Mouse (Mus musculus): ENCODE results near the gene H2al2a. TPM values are rescaled to one million over a fixed set of nuclear protein-coding genes. Genes with fewer than 3 reads are reported as not detected.

Gene H2al2a
- polyA plus RNA-seq, 1 experiment, result 553 TPM

GRCm38 (mm10) chr2:18016639-18017038 is 19.9 kb upstream of the H2al2a start:
- TF ChIP-seq POLR2A (IDR thresholded peaks at IDR 0.05; ENCODE audit: control insufficient read depth, low read depth, low read length) (no peak), CTCF (IDR thresholded peaks at IDR 0.05; ENCODE audit: control insufficient read depth, insufficient read depth, insufficient replicate concordance, low read depth, low read length) (no peak)
- Histone ChIP-seq H3K36me3 (ENCODE audit: control insufficient read depth, insufficient read depth, low read length) (no peaks in the 10 kb centered on the region), H3K27ac (ENCODE audit: control insufficient read depth, insufficient read depth, low read depth, low read length) (no peak overlapping the region), H3K4me3 (ENCODE audit: control insufficient read depth, low read depth, low read length) (no peak overlapping the region), H3K27me3 (ENCODE audit: control insufficient read depth, insufficient read depth, low read length) (no peaks in the 10 kb centered on the region), H3K4me1 (ENCODE audit: control insufficient read depth, insufficient read depth, low read length) (no peaks in the 10 kb centered on the region)

GRCm38 (mm10) chr2:18015581-18015980 is 18.8 kb upstream of the H2al2a start:
- no peaks in the 10 kb centered on the region for H3K4me1 ChIP-seq (ENCODE audit: control insufficient read depth, insufficient read depth, low read length)
- H3K36me3 ChIP-seq (ENCODE audit: control insufficient read depth, insufficient read depth, low read length), result no peaks in the 10 kb centered on the region
- TF ChIP-seq CTCF (IDR thresholded peaks at IDR 0.05; ENCODE audit: control insufficient read depth, insufficient read depth, insufficient replicate concordance, low read depth, low read length), result no peak
- TF ChIP-seq POLR2A (IDR thresholded peaks at IDR 0.05; ENCODE audit: control insufficient read depth, low read depth, low read length), result no peak
- no peak overlapping the region for H3K4me3 ChIP-seq (ENCODE audit: control insufficient read depth, low read depth, low read length)
- no peaks in the 10 kb centered on the region for H3K27me3 ChIP-seq (ENCODE audit: control insufficient read depth, insufficient read depth, low read length)
- H3K27ac ChIP-seq (ENCODE audit: control insufficient read depth, insufficient read depth, low read depth, low read length), result no peak overlapping the region

- no peak for TF ChIP-seq CTCF (IDR thresholded peaks at IDR 0.05; ENCODE audit: control insufficient read depth, insufficient read depth, insufficient replicate concordance, low read depth, low read length)
- TF ChIP-seq POLR2A (IDR thresholded peaks at IDR 0.05; ENCODE audit: control insufficient read depth, low read depth, low read length), result no peak
- H3K4me1 ChIP-seq (ENCODE audit: control insufficient read depth, insufficient read depth, low read length), result no peaks in the 10 kb centered on the region
- no peak overlapping the region for H3K27ac ChIP-seq (ENCODE audit: control insufficient read depth, insufficient read depth, low read depth, low read length)
- H3K36me3 ChIP-seq (ENCODE audit: control insufficient read depth, insufficient read depth, low read length), result no peaks in the 10 kb centered on the region
- no peaks in the 10 kb centered on the region for H3K27me3 ChIP-seq (ENCODE audit: control insufficient read depth, insufficient read depth, low read length)
- no peak overlapping the region for H3K4me3 ChIP-seq (ENCODE audit: control insufficient read depth, low read depth, low read length)
Measured at GRCm38 (mm10) chr2:18012866-18013265, 16.1 kb upstream of the H2al2a start.

- H3K4me3 ChIP-seq (ENCODE audit: control insufficient read depth, low read depth, low read length), result no peak overlapping the region
- no peaks in the 10 kb centered on the region for H3K4me1 ChIP-seq (ENCODE audit: control insufficient read depth, insufficient read depth, low read length)
- H3K27me3 ChIP-seq (ENCODE audit: control insufficient read depth, insufficient read depth, low read length), result no peaks in the 10 kb centered on the region
- no peaks in the 10 kb centered on the region for H3K36me3 ChIP-seq (ENCODE audit: control insufficient read depth, insufficient read depth, low read length)
- H3K27ac ChIP-seq (ENCODE audit: control insufficient read depth, insufficient read depth, low read depth, low read length), result no peak overlapping the region
- TF ChIP-seq POLR2A (IDR thresholded peaks at IDR 0.05; ENCODE audit: control insufficient read depth, low read depth, low read length) (no peak), CTCF (IDR thresholded peaks at IDR 0.05; ENCODE audit: control insufficient read depth, insufficient read depth, insufficient replicate concordance, low read depth, low read length) (no peak)
Measured at GRCm38 (mm10) chr2:18011226-18011625, 14.5 kb upstream of the H2al2a start.

- no peaks in the 10 kb centered on the region for H3K27me3 ChIP-seq (ENCODE audit: control insufficient read depth, insufficient read depth, low read length)
Measured at GRCm38 (mm10) chr2:18005137-18005536, 8.4 kb upstream of the H2al2a start.

DNA sequence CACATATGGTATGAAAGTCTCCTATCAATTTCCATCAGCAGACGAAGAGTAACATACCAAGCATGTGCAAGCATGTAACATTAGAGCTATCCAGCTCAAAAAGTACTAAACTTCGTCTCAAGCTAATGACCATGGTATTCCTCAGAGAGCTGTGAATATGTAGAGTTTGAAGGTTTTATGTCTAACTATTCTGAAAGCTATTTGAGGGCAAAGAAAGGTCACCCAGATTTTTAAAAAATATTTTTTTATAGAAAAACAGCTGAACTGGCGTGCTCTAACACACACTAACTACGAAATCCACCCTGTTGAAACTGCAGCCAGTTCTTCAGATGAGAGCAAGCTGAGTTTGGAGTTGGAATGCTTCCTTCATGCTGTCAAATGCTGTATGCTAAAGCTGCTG is 7.5 kb upstream of the H2al2a start:
- Histone ChIP-seq H3K4me1 (ENCODE audit: control insufficient read depth, insufficient read depth, low read length) (no peaks in the 10 kb centered on the region), H3K36me3 (ENCODE audit: control insufficient read depth, insufficient read depth, low read length) (no peaks in the 10 kb centered on the region), H3K27ac (ENCODE audit: control insufficient read depth, insufficient read depth, low read depth, low read length) (no peak overlapping the region), H3K4me3 (ENCODE audit: control insufficient read depth, low read depth, low read length) (no peak overlapping the region), H3K27me3 (ENCODE audit: control insufficient read depth, insufficient read depth, low read length) (no peaks in the 10 kb centered on the region)
- TF ChIP-seq CTCF (IDR thresholded peaks at IDR 0.05; ENCODE audit: control insufficient read depth, insufficient read depth, insufficient replicate concordance, low read depth, low read length) (no peak), POLR2A (IDR thresholded peaks at IDR 0.05; ENCODE audit: control insufficient read depth, low read depth, low read length) (no peak)

More at GRCm38 (mm10) chr2:18005137-18005536, 8.4 kb upstream of the H2al2a start:
- TF ChIP-seq POLR2A (IDR thresholded peaks at IDR 0.05; ENCODE audit: control insufficient read depth, low read depth, low read length) (no peak), CTCF (IDR thresholded peaks at IDR 0.05; ENCODE audit: control insufficient read depth, insufficient read depth, insufficient replicate concordance, low read depth, low read length) (no peak)
- no peak overlapping the region for H3K4me3 ChIP-seq (ENCODE audit: control insufficient read depth, low read depth, low read length)
- no peak overlapping the region for H3K27ac ChIP-seq (ENCODE audit: control insufficient read depth, insufficient read depth, low read depth, low read length)
- H3K4me1 ChIP-seq (ENCODE audit: control insufficient read depth, insufficient read depth, low read length), result no peaks in the 10 kb centered on the region
- no peaks in the 10 kb centered on the region for H3K36me3 ChIP-seq (ENCODE audit: control insufficient read depth, insufficient read depth, low read length)

DNA sequence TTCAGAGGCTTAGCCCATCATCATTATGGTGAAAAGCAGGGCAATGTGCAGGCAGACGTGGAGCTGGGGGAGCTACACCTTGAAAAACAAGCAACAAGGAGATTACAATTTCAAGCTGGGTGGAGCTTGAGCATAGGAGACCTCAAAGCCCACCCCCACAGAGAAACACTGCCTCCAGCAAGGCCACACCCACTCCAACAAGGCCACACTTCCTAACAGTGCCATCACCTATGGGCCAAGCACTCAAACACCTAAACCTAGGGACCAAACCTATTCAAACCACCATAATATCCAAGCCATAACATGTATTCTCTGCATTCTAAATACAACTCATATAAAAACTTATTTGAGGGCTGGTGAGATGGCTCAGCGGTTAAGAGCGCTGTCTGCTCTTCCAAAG is 5.5 kb upstream of the H2al2a start:
- Histone ChIP-seq H3K27me3 (ENCODE audit: control insufficient read depth, insufficient read depth, low read length) (no peaks in the 10 kb centered on the region), H3K36me3 (ENCODE audit: control insufficient read depth, insufficient read depth, low read length) (no peaks in the 10 kb centered on the region), H3K4me3 (ENCODE audit: control insufficient read depth, low read depth, low read length) (no peak overlapping the region), H3K4me1 (ENCODE audit: control insufficient read depth, insufficient read depth, low read length) (no peaks in the 10 kb centered on the region), H3K27ac (ENCODE audit: control insufficient read depth, insufficient read depth, low read depth, low read length) (no peak overlapping the region)
- TF ChIP-seq CTCF (IDR thresholded peaks at IDR 0.05; ENCODE audit: control insufficient read depth, insufficient read depth, insufficient replicate concordance, low read depth, low read length), result no peak

DNA sequence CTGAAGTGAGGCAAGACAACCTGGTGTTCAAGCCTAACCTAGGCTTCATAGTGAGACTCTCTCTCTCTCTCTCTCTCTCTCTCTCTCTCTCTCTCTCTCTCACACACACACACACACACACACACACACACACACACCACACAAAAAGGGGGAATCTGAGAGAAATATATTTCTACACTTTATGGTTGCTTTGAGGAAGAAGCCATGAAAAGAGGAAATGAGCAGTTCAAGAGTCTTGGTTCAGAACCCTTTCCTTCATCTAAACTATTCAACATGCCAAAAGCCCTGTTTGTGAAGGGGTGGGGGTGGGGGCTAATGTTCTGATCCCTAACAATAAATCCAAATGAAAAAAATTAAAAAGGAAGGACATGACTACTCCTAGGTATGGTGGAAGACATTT is 7.2 kb downstream of the H2al2a start:
- no peak overlapping the region for H3K4me3 ChIP-seq (ENCODE audit: control insufficient read depth, low read depth, low read length)
- no peaks in the 10 kb centered on the region for H3K4me1 ChIP-seq (ENCODE audit: control insufficient read depth, insufficient read depth, low read length)
- no peaks in the 10 kb centered on the region for H3K27me3 ChIP-seq (ENCODE audit: control insufficient read depth, insufficient read depth, low read length)
- TF ChIP-seq CTCF (IDR thresholded peaks at IDR 0.05; ENCODE audit: control insufficient read depth, insufficient read depth, insufficient replicate concordance, low read depth, low read length) (no peak), POLR2A (IDR thresholded peaks at IDR 0.05; ENCODE audit: control insufficient read depth, low read depth, low read length) (no peak)
- no peaks in the 10 kb centered on the region for H3K36me3 ChIP-seq (ENCODE audit: control insufficient read depth, insufficient read depth, low read length)
- H3K27ac ChIP-seq (ENCODE audit: control insufficient read depth, insufficient read depth, low read depth, low read length), result no peak overlapping the region

Measured in testis, adult 2 months (tissue).